Mouse (Mus musculus) stomach, embryonic 16.5 days (tissue): ENCODE results near the gene Klhl21. TPM values are rescaled to one million over a fixed set of nuclear protein-coding genes. Genes with fewer than 3 reads are reported as not detected.

Experiments
- polyA plus RNA-seq: library from polyadenylated mRNA; unstranded; fragments of >200 nt; fragmentation: Nextera tagmentation; extraction: Ambion mirVana; gene quantifications from 2 replicates; pipeline ENCODE4 v1.2.1, GENCODE M21; 2015

The Klhl21 gene
- polyA plus RNA-seq, 1 experiment from 2014 or later = 9.9 TPM

Other genes starting within 250 kb of the Klhl21 start
- 63.6 and 81.8 TPM in 2 replicates for gene Camta1, start 146.9 kb upstream of the Klhl21 start, polyA plus RNA-seq
- 62.4 and 62.7 TPM in 2 replicates for gene Dnajc11, start 75.1 kb upstream of the Klhl21 start, polyA plus RNA-seq
- gene Thap3, start 19.8 kb upstream of the Klhl21 start, polyA plus RNA-seq = 31.8 and 35.7 TPM in 2 replicates
- 18.3 and 21.0 TPM in 2 replicates for gene Phf13, start 12.5 kb upstream of the Klhl21 start, polyA plus RNA-seq
- gene Zbtb48, start 18.9 kb downstream of the Klhl21 start, polyA plus RNA-seq = 17.0 and 18.0 TPM in 2 replicates
- gene Tas1r1, start 29.8 kb downstream of the Klhl21 start, polyA plus RNA-seq = 0.37 and 0.47 TPM in 2 replicates
- 18.7 and 20.9 TPM in 2 replicates for gene Nol9, start 30.5 kb downstream of the Klhl21 start, polyA plus RNA-seq
- 12.3 and 14.1 TPM in 2 replicates for gene Plekhg5, start 63.7 kb downstream of the Klhl21 start, polyA plus RNA-seq
- 1.5 and 2.1 TPM in 2 replicates for gene Tnfrsf25, start 107.1 kb downstream of the Klhl21 start, polyA plus RNA-seq
- gene Espn, start 143.6 kb downstream of the Klhl21 start, polyA plus RNA-seq = 8.6 and 9.1 TPM in 2 replicates
- gene Hes2, start 150.1 kb downstream of the Klhl21 start, polyA plus RNA-seq = 0.56 and 0.75 TPM in 2 replicates
- 57.3 and 60.4 TPM in 2 replicates for gene Acot7, start 169.3 kb downstream of the Klhl21 start, polyA plus RNA-seq